Mouse (Mus musculus): ENCODE results near the gene Nat8f1.
"Not testable (repeated sequence)": the region's sequence is repeated elsewhere in the genome, so short reads cannot be mapped to it uniquely, and the experiment has no call there.

Nat8f1 gene

DNA sequence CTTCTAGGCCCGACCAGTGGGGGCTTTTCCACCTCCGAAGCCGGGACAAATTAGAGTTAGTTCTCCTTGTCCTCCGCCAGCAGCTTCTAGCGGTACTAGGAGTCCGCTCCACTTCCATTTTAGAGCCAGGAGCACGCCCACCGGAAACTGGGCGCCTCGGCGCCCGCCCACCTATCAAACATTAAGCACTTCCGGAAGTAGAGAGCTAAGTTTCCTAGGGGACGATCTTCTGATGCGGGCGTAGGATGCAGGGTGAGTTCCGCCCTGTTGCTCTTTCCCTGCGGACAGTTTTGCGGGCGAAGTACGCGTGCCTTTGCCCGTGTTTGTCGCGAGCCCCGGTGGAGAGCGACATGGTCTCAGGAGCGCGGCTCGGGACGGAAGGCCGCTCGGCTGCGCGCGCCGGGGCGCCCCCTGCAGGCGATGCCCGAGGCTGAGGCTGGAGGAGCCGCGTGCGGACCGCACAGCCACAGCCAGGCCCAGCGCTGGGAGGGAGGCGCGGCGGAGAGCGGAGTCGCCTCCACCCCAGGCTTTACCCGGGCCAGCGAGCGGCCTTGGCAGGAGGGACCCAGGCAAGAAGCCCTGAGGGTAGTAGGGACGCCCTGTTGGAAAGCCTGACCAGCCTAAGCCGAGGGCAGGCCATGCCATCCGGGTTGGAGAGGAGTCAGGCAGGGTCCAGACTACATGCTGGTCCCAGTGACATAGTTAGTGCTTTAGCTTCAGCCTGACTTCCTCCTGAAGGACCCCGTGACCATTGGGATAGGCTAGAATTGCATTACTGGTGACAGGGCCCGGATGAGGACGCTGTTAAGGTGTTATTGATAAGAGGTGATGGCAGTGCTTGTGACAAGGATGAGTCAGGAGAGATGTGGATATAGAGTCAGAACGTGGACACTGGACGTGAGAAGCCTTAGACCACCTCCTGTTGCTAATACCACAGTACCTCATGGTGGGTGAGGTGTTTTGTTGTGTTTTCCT, at the start of gene Nat8f1:
TSS of gene Nat8f1 (minus strand) at position 149 of the 975 bp plus-strand sequence.
- peak; percentile 95 for DNase-seq (ENCODE audit: low read depth)

- DNase-seq (ENCODE audit: low read depth), result peak; percentile 96
These were observed 45.9 kb upstream of the Nat8f1 start, which contains the start of gene Dusp11 for GRCm38 (mm10) chr6:85961101-85962091. Dusp11 (minus strand) TSS chr6:85961667.

DNA sequence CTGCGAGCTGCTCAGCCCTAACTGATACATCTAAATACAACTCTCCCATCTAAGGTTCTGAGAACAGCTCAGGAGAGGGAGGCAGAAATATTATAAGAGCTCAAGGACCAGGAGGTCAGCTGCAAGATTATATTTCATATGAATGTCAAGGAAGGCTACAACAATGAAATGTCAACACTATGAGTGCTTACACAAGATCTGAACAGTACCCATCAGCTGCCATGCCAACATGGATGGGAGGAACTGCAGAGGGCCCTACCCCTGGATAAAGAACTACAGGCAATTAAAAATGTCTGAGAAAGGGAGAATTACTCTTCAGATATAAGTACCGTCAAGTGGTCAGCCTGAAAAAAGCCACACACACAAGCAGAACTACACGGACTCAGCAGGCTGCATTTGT, 42.1 kb upstream of the Nat8f1 start:
- no peak for DNase-seq (ENCODE audit: low read depth)

DNA sequence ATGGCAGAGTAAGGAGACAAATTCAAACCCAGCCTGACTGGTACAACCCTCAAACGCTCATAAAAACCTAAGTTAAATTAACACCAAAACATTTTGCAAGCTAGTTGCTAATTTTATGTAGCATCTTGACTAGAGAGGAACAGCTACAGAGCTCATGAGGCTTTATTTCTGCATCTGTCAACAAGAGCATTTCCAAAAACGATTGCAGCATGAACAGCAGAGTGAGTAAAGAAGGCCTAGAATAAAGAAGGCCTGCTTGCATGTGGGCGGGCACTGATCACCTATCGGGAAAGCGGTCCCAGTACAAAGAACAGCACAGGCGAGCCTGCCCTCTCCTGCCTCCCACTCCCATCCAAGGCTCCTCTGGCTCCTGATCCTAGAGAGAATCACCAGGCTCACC, 33.1 kb upstream of the Nat8f1 start:
- no peak for DNase-seq (ENCODE audit: low read depth)

DNA sequence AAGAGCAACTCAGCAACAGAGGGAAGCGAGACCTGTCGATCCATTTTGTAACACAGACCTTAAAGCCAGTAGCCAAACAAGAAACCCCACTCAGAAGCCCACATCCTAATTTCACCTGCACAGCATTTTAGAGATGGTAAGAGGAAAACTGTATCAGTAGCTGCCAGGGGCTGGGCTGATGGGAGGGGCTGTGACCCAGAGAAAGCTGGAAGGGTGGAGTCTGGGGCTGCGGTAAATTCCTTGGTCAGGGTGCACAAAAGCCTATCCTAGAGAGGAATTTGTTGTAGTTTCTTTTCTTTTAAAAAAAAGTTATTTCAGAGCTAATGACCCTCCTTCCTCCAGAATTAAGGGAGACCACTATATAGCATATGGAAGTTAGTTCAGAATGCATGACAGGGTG, 27.0 kb upstream of the Nat8f1 start:
- DNase-seq (ENCODE audit: low read depth), result no peak

DNA sequence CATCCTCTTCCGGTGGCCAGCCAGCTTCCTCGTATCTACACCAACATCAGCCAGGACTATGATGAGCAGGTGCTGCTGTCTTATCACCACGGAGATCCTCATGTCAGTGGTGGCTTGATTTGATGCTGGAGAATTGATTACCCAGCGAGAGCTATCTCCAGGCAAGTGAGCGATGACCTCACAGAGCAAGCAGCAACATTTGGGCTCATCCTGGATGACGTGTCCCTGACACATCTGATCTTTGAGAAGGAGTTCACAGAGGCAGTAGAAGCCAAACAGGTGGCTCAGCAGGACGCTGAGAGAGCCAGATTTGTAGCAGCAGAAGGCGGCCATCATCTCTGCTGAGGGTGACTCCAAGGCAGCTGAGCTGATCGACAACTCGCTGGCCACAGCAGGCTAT, 23.2 kb upstream of the Nat8f1 start:
- DNase-seq (ENCODE audit: low read depth), result no peak

- peak; percentile 84 for DNase-seq (ENCODE audit: low read depth)
These were observed 21.3 kb upstream of the Nat8f1 start for GRCm38 (mm10) chr6:85936508-85937465.

DNA sequence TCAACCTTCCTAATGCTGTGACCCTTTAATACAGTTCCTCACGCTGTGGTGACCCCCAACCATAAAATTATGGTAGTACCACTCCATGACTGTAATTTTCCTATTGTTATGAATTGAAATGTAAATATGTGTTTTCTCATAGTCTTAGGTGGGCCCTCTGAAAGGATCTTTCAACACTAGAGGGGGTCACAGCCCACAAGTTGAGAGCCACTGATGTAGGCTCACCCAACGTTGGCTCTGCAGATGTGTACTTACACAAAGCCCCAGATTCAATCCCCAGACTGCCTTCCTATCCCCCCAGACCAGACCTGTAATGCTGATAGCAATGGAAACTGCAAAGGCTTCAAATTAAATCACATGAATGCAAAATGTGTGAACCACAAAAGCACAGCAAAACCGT, 20.2 kb upstream of the Nat8f1 start:
- peak; percentile 36 for DNase-seq (ENCODE audit: low read depth)

GRCm38 (mm10) chr6:85934047-85934446, 18.6 kb upstream of the Nat8f1 start:
- DNase-seq (ENCODE audit: low read depth), result no peak

DNA sequence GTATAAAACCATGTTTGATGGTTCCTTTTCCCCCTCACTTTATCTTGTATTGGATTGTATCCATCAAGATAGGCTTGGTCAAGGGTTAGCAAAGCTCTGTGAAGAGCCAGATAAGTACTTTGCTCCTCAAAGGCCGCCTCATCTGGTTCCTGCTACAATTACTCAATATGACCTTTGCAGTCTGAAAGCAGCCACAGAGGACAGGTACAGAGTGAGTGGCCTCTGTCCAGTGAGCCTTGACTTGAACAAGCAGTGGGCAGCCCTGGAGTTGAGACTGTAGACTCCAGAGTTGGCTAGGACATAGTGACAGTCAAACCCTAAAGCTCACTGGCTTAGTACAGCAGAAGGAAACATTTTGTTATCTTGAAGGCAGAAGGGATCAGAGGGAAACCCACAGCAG, 13.8 kb upstream of the Nat8f1 start:
- no peak for DNase-seq (ENCODE audit: low read depth)

DNA sequence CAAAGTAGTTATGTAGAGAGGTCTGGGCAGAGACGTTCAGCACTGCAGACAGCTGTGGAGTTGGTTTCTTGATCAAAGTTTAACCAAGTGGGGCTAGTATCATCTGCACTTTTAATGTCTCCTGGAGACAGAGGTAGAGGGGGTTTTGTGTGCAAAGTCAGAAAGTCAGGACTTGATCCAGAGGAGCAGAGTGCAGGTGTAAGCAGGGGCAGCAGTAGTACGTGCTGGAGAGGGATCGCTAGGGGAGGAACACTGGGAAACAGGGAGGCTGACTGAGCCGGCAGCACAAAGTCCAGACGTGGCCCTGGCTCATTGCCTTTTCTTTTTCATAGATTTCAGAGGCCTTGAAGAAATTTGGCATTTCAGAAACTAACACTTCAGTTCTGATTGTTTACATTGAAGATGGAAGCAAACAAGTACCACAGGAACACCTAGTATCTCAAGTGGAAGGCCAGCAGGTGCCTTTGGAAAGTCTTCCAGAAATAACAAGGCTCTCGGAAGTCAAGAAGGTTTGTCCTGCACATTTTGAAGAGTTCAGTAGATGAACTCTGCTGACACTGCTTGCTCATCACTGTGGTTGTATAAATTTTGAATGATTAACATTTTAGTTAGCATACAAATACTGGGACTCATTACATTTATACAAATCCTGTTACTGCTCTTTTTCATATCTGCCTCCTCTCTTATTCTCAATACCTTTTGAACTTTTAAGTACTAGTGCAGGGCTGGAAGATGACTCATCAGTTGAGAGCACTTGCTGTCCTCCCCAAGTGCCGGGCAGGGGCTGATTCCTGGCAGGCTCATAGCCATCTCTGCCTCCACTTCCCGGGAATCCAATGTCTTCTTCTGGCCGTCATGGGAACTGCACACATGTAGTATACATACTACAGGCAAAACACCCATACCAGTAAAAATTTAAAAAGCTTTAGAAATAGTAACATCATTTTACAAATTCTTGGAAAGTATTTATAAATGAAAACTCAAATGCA, 12.3 kb upstream of the Nat8f1 start:
- no peak for DNase-seq (ENCODE audit: low read depth)

DNA sequence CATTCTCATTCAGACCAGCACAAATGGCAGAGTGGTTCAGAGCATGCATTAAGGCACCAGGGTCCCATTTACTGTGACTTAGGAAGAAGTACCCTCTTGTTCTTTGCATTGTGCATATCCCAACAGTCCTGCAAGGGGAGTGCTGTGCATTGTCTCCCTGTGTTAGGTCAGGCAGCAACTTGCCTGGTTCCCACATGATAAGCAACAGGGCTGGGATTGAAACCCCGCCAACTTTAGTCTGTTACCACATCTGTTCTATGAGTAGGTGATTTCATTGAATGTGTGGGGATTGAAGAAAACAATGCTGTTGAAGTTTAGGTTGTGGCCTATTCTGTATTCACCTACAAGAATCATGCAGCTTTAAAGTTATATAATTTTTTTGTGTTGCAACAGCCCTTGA, 11.2 kb upstream of the Nat8f1 start:
- DNase-seq (ENCODE audit: low read depth), result no peak

GRCm38 (mm10) chr6:85923643-85924042, 8.2 kb upstream of the Nat8f1 start:
- no peak for DNase-seq (ENCODE audit: low read depth)

DNA sequence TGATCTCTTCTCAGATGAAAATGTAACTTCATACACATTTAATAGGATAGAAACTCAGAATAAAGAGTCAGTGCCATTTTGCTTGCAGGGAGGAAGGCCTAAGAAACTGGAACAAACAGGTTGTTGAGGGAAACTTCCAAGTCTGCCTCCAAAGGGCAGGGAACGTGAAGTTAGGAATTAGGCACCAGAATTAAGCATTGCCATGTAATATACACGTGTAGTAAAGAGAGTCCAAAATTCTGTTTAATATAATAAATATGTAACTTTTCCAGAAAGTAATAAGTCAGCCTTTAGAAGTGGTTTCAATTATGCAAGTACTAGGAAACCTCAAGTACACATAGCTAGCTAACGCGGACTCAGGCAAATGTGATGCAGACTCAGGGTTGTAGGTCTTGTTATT, 3.9 kb upstream of the Nat8f1 start:
- DNase-seq (ENCODE audit: low read depth), result no peak

DNA sequence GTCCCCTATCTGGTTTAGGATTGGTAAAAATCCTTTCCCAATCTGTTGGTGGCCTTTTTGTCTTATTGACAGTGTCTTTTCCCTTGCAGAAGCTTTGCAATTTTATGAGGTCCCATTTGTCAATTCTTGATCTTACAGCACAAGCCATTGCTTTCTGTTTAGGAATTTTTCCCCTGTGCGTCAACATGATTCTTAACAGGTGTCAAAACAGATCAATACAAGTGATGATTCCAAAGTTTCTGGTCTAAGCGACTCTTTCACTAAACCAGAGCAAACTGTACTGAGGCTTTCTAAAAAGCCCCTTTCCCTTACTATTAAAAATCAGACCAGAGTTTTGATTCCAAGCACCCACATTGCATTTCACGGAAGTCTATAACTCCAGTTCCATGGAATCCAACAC, 2.9 kb upstream of the Nat8f1 start:
- DNase-seq (ENCODE audit: low read depth), result not testable (repeated sequence)

DNA sequence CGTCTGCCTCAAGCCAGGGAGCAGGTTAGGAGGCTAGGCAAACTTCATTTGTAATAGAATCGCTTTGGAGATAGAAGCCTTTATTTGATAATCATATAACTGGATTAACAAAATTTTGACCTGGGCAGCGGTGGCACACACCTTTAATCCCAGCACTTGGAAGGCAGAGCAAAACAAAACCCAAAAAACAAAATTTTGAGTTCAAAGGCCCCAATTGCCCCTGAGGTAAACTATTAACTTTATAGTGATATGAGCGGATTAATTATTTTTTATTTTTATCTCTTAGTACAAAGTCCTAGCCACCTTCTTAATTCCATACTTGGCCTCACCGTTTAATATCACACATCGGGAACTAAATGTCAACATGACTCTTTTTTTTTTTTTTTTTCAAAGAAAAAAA, 1.1 kb upstream of the Nat8f1 start:
- no peak for DNase-seq (ENCODE audit: low read depth)

DNA sequence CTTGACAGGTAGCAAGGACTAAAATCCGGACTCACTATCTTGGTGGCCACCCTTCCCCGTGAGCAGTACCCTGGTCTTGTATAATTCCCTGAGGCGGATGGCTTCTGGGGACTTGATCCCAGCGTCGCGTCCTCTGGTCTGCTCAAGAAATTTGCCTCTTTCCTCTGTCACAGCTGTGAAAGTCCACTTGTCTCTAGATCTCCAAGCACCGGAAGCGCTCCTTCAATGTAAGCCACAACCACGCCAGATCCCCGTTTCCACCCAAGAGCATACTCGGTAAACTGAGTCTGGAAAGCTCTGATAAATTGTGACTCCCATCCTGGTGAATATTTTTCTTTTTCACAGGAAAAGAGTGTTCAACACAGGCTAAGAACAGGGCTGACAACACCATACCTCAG, 347 bp downstream of the Nat8f1 start:
- no peak for DNase-seq (ENCODE audit: low read depth)

GRCm38 (mm10) chr6:85911587-85911986, 3.9 kb downstream of the Nat8f1 start, which contains the start of gene Tprkb:
Tprkb (plus strand) TSS chr6:85911865.
- no peak for DNase-seq (ENCODE audit: low read depth)

DNA sequence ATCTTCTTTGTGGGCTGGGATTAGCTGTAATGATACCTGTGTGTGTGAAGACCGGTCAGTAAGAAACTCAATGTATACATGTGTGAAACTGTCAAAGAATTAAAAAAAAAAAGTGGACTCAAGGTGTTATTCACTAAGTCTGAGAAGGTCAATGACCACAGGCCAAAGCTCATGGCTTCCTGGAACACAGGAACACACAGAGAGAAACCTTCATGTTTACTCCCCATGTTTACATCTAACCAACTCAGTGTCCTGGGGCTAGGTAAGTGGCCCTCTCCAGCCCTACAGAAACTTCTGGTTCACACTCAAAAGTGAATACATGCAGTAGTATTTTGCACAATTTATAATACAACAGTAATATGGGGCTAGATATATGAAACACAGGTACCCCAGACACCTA, 5.8 kb downstream of the Nat8f1 start:
- DNase-seq (ENCODE audit: low read depth), result no peak

- no peak for DNase-seq (ENCODE audit: low read depth)
These were observed 7.1 kb downstream of the Nat8f1 start for GRCm38 (mm10) chr6:85908341-85908740.
